Mouse (Mus musculus): ENCODE measurements around the gene Etfdh.

GRCm38 (mm10) chr3:79656682-79657081 lies 27.4 kb upstream of the Etfdh start:
- TF ChIP-seq GATA1 (IDR thresholded peaks at IDR 0.05; ENCODE audit: borderline replicate concordance, low read length): no peak
- TF ChIP-seq FLI1 (IDR thresholded peaks at IDR 0.05; ENCODE audit: low read length): no peak

All from megakaryocyte, embryonic 14.5 days (primary cell).